In the genomic region with DNA sequence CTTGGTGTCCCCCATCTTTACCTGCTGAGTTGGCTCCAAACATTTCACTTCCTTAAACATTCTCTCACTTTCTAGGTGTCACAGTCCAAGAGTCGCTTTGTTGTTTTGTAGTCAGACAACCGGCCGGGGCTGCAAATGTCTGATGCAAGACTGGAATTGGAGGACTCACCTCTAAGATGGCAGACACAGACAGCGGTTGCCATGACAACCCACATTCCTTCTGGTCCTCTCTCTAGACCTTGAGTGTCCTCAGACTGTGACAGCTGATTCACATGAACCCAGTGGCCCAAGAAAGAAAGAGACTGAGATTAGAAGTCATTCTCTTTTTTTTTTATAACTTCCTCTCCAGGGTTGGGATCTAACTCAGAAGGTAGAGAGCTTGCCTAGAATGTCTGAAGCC, we compare ENCODE assay signal across 21 mouse cellular contexts. TPM values are rescaled to one million over a fixed set of nuclear protein-coding genes. Genes with fewer than 3 reads are reported as not detected.
A peak's percentile ranks its signal among the peaks of the same experiment; 100 is the strongest.
DNase-seq lines count a peak whose midpoint lies in the region; ATAC-seq and TF ChIP-seq lines count a peak whose summit lies in the region.
"Had no signal": no experiment of that assay in that cellular context is flagged by ENCODE, and none has a peak within 500 bp of the region (broad histone marks: within the 10 kb centered on the region; RNA-seq: fewer than 3 reads in every experiment).

No protein-coding gene starts in this region.

- H3K4me1 ChIP-seq in kidney, adult 2 months (ENCODE audit: control insufficient read depth, insufficient read depth, low read length): peaks cover 7% of the 10 kb centered on the region
- H3K4me1 ChIP-seq in midbrain, postnatal 0 days (ENCODE audit: insufficient read depth, low read length): no peaks in the 10 kb centered on the region
- peaks cover 3% of the 10 kb centered on the region; the same call in 1 of the 2 replicates for H3K4me1 ChIP-seq in midbrain, embryonic 10.5 days
- H3K4me1 ChIP-seq: heart, embryonic 12.5 days; hindbrain, embryonic 12.5 days; limb, embryonic 13.5 days had no signal

- no peak for TF ChIP-seq CTCF in kidney, adult 2 months (conservative IDR thresholded peaks at IDR 0.05; ENCODE audit: insufficient read depth, insufficient read length, low read depth, low read length)
- no peak for TF ChIP-seq CTCF in midbrain, postnatal 0 days (IDR thresholded peaks at IDR 0.05)

- no peaks in the 10 kb centered on the region for H3K36me3 ChIP-seq in kidney, adult 2 months (ENCODE audit: control insufficient read depth, insufficient read depth, low read length)
- H3K36me3 ChIP-seq in midbrain, postnatal 0 days (ENCODE audit: insufficient read depth, low read length): no peaks in the 10 kb centered on the region
- no peaks in the 10 kb centered on the region for H3K36me3 ChIP-seq in midbrain, embryonic 10.5 days
- H3K36me3 ChIP-seq: embryonic facial prominence, embryonic 12.5 days; heart, embryonic 12.5 days; hindbrain, embryonic 12.5 days; limb, embryonic 13.5 days; liver, embryonic 13.5 days had no signal

- TF ChIP-seq POLR2A in kidney, adult 2 months (IDR thresholded peaks at IDR 0.05; ENCODE audit: low read depth, low read length): no peak

- H3K9ac ChIP-seq in midbrain, postnatal 0 days (replicated peaks; ENCODE audit: low read length, poor library complexity, severe bottlenecking): no peak overlapping the region
- H3K9ac ChIP-seq: embryonic facial prominence, embryonic 12.5 days; heart, embryonic 12.5 days; hindbrain, embryonic 12.5 days; limb, embryonic 13.5 days; liver, embryonic 13.5 days; lung, embryonic 14.5 days had no signal

- 83% methylated on average over 4 of the region's 4 CpGs for WGBS in kidney, adult 2 months
- WGBS in midbrain, postnatal 0 days: 73% methylated on average over 4 of the region's 4 CpGs
- 90% methylated on average over 4 of the region's 4 CpGs for WGBS in midbrain, embryonic 10.5 days

- no peak overlapping the region for H3K4me3 ChIP-seq in kidney, adult 2 months (ENCODE audit: insufficient read depth, low read depth, low read length)
- H3K4me3 ChIP-seq in midbrain, postnatal 0 days (ENCODE audit: low read depth, low read length): no peak overlapping the region
- H3K4me3 ChIP-seq in midbrain, embryonic 10.5 days: no peak overlapping the region
- H3K4me3 ChIP-seq: embryonic facial prominence, embryonic 12.5 days; heart, embryonic 12.5 days; hindbrain, embryonic 12.5 days; limb, embryonic 13.5 days; liver, embryonic 13.5 days had no signal

- no peaks in the 10 kb centered on the region for H3K27me3 ChIP-seq in kidney, adult 2 months (replicated peaks; ENCODE audit: control insufficient read depth, insufficient read depth, low read length)
- H3K27me3 ChIP-seq in midbrain, postnatal 0 days (ENCODE audit: insufficient read depth, low read length): no peaks in the 10 kb centered on the region
- H3K27me3 ChIP-seq in midbrain, embryonic 10.5 days (ENCODE audit: low read depth, poor library complexity, severe bottlenecking): no peaks in the 10 kb centered on the region
- H3K27me3 ChIP-seq: embryonic facial prominence, embryonic 12.5 days; heart, embryonic 12.5 days; hindbrain, embryonic 12.5 days; limb, embryonic 13.5 days; liver, embryonic 13.5 days had no signal

- H3K4me2 ChIP-seq in midbrain, postnatal 0 days (ENCODE audit: low read depth, low read length, poor library complexity, severe bottlenecking): no peak overlapping the region
- H3K4me2 ChIP-seq: embryonic facial prominence, embryonic 12.5 days; heart, embryonic 12.5 days; hindbrain, embryonic 12.5 days; limb, embryonic 13.5 days; liver, embryonic 13.5 days; lung, embryonic 14.5 days had no signal

- H3K27ac ChIP-seq in kidney, adult 2 months (ENCODE audit: insufficient read depth, low read depth, low read length): no peak overlapping the region
- no peak overlapping the region for H3K27ac ChIP-seq in midbrain, postnatal 0 days (ENCODE audit: low read depth, low read length)
- no peak overlapping the region for H3K27ac ChIP-seq in midbrain, embryonic 10.5 days (replicated peaks)
- H3K27ac ChIP-seq: embryonic facial prominence, embryonic 12.5 days; hindbrain, embryonic 12.5 days; limb, embryonic 13.5 days; liver, embryonic 13.5 days; macrophage had no signal

- ATAC-seq in midbrain, postnatal 0 days (ENCODE audit: low FRiP score): no peak
- ATAC-seq: forebrain, embryonic 16.5 days had no signal

- DNase-seq in cerebellum, adult 11-12 months: peak; percentile 16
- no peak for DNase-seq in cerebellum, adult 9-10 months
- DNase-seq in kidney, adult 2 months: peak; percentile 4
- DNase-seq in kidney, postnatal 4 days: no peak
- DNase-seq in midbrain, postnatal 0 days (ENCODE audit: low spot score): peak; percentile 67
- no peak for DNase-seq in midbrain, embryonic 10.5 days (ENCODE audit: low spot score)
- peak; percentile 53 for DNase-seq in yolk sac, embryonic 10.5 days (ENCODE audit: low spot score)
- no peak for DNase-seq in ovary, postnatal 36 days (ENCODE audit: low spot score)
- DNase-seq: adrenal gland, adult 8-10 months; gastrocnemius, postnatal 36 days; heart, postnatal 14 days; kidney, postnatal 36 days; liver, embryonic 13.5 days; right cerebral cortex, postnatal 4 days had no signal

- H3K9me3 ChIP-seq in midbrain, postnatal 0 days (ENCODE audit: low read length): no peaks in the 10 kb centered on the region
- no peaks in the 10 kb centered on the region for H3K9me3 ChIP-seq in midbrain, embryonic 10.5 days (replicated peaks)
- H3K9me3 ChIP-seq: embryonic facial prominence, embryonic 12.5 days; heart, embryonic 12.5 days; hindbrain, embryonic 12.5 days; limb, embryonic 13.5 days; liver, embryonic 13.5 days had no signal

RNA-seq across cellular contexts. Expression of a gene that starts 10.0 kb away (rescaled TPM):
- polyA plus RNA-seq in kidney, adult 2 months (2012; rRNA removed): 0.41 and 0.66 TPM in 2 replicates
- total RNA-seq in midbrain, postnatal 0 days (2014; rRNA removed): 12.7 and 12.8 TPM in 2 replicates
- 6.1 and 9.0 TPM in 2 replicates for polyA plus RNA-seq in midbrain, postnatal 0 days (2015; fragmentation: Nextera tagmentation; extraction: Ambion mirVana)
- polyA plus RNA-seq in midbrain, embryonic 10.5 days (2016; fragmentation: Nextera tagmentation; extraction: Ambion mirVana): 1.3 and 1.4 TPM in 2 replicates
- polyA plus RNA-seq: liver, embryonic 13.5 days; macrophage had no signal

RNA-seq across cellular contexts. Expression of a gene that starts 18.9 kb away (rescaled TPM):
- polyA plus RNA-seq in kidney, adult 2 months (2012; rRNA removed): 33.7 and 36.7 TPM in 2 replicates
- total RNA-seq in midbrain, postnatal 0 days (2014; rRNA removed): 5.9 and 9.3 TPM in 2 replicates
- 10.2 and 10.9 TPM in 2 replicates for polyA plus RNA-seq in midbrain, postnatal 0 days (2015; fragmentation: Nextera tagmentation; extraction: Ambion mirVana)
- 8.8 and 10.0 TPM in 2 replicates for polyA plus RNA-seq in midbrain, embryonic 10.5 days (2016; fragmentation: Nextera tagmentation; extraction: Ambion mirVana)

RNA-seq across cellular contexts. Expression of a gene that starts 20.0 kb away (rescaled TPM):
- polyA plus RNA-seq in kidney, adult 2 months (2012; rRNA removed): 2.6 and 3.2 TPM in 2 replicates
- 221 and 267 TPM in 2 replicates for total RNA-seq in midbrain, postnatal 0 days (2014; rRNA removed)
- polyA plus RNA-seq in midbrain, postnatal 0 days (2015; fragmentation: Nextera tagmentation; extraction: Ambion mirVana): 175 and 189 TPM in 2 replicates
- 4.6 and 6.5 TPM in 2 replicates for polyA plus RNA-seq in midbrain, embryonic 10.5 days (2016; fragmentation: Nextera tagmentation; extraction: Ambion mirVana)

RNA-seq across cellular contexts. Expression of a gene that starts 24.6 kb away (rescaled TPM):
- 1,044 and 1,055 TPM in 2 replicates for polyA plus RNA-seq in kidney, adult 2 months (2012; rRNA removed)
- 392 and 419 TPM in 2 replicates for total RNA-seq in midbrain, postnatal 0 days (2014; rRNA removed)
- polyA plus RNA-seq in midbrain, postnatal 0 days (2015; fragmentation: Nextera tagmentation; extraction: Ambion mirVana): 415 and 480 TPM in 2 replicates
- 786 and 953 TPM in 2 replicates for polyA plus RNA-seq in midbrain, embryonic 10.5 days (2016; fragmentation: Nextera tagmentation; extraction: Ambion mirVana)

RNA-seq across cellular contexts. Expression of a gene that starts 33.2 kb away (rescaled TPM):
- polyA plus RNA-seq in kidney, adult 2 months (2012; rRNA removed): 49.1 and 65.4 TPM in 2 replicates
- total RNA-seq in midbrain, postnatal 0 days (2014; rRNA removed): 30.7 and 38.0 TPM in 2 replicates
- 25.5 and 30.4 TPM in 2 replicates for polyA plus RNA-seq in midbrain, postnatal 0 days (2015; fragmentation: Nextera tagmentation; extraction: Ambion mirVana)
- polyA plus RNA-seq in midbrain, embryonic 10.5 days (2016; fragmentation: Nextera tagmentation; extraction: Ambion mirVana): 10.2 and 10.5 TPM in 2 replicates

Comparison
In these comparisons a context has a peak if more than half of its experiments do, and no peak if none do; other contexts are left out.
1. DNase-seq: peak in cerebellum, adult 11-12 months (single experiment), kidney, adult 2 months (single experiment), midbrain, postnatal 0 days (single experiment) and yolk sac, embryonic 10.5 days (single experiment); none in cerebellum, adult 9-10 months (single experiment), kidney, postnatal 4 days (0 of 2), midbrain, embryonic 10.5 days (single experiment) and ovary, postnatal 36 days (single experiment).
2. RNA of a gene that starts 20.0 kb away (polyA plus RNA-seq): 175 to 189 TPM in midbrain, postnatal 0 days; 4.6 to 6.5 TPM in midbrain, embryonic 10.5 days and 2.6 to 3.2 TPM in kidney, adult 2 months; every median in the first group is over 10 times any median in the second.